Mouse (Mus musculus) kidney, adult 2 months (tissue): ENCODE measurements around the gene Gm14403.
"Not testable (repeated sequence)": the region's sequence is repeated elsewhere in the genome, so short reads cannot be mapped to it uniquely, and the experiment has no call there.

Experiments
- CTCF ChIP-seq: fragments of 200-500 bp; conservative IDR thresholded peaks from 2 replicates; pipeline ENCODE4 v1.5.1; 2011; ENCODE audit warnings: low read depth, mild to moderate bottlenecking, control low read depth, low read length, moderate library complexity, mixed read lengths; ENCODE audit not compliant: insufficient read depth, insufficient read length
- POLR2A ChIP-seq: fragments of 200-500 bp; IDR thresholded peaks from one replicate; pipeline ENCODE4 v1.6.1; 2011; ENCODE audit warnings: low read depth, low read length, control low read depth

- TF ChIP-seq POLR2A, CTCF: not testable (repeated sequence)
Measured at GRCm38 (mm10) chr2:177483238-177483948, 14.6 kb upstream of the Gm14403 start.
